Mouse (Mus musculus) limb, embryonic 13.5 days (tissue): ENCODE results near the gene 5330417C22Rik. TPM values are rescaled to one million over a fixed set of nuclear protein-coding genes. Genes with fewer than 3 reads are reported as not detected.
"Not testable (repeated sequence)": the region's sequence is repeated elsewhere in the genome, so short reads cannot be mapped to it uniquely, and the experiment has no call there.

Source experiments
- ATAC-seq: fragments of 200-750 bp; cut with Nextera tagmentation; 2 replicates; pipeline ENCODE4 v1.8.0; 2017; ENCODE audit warnings: low read depth, moderate number of reproducible peaks, moderate TSS enrichment; ENCODE audit not compliant: low FRiP score
- H3K27ac ChIP-seq: fragments of 300-500 bp; sonication (generic); 2 replicates; pipeline ENCODE4 v1.5.1; 2015; ENCODE audit warnings: inconsistent platforms, mild to moderate bottlenecking, moderate library complexity
- H3K27me3 ChIP-seq: fragments of 300-500 bp; sonication (generic); 2 replicates; pipeline ENCODE4 v1.6.1; 2015; ENCODE audit warnings: mild to moderate bottlenecking, inconsistent platforms
- H3K36me3 ChIP-seq: fragments of 300-500 bp; sonication (generic); 2 replicates; pipeline ENCODE4 v1.6.1; 2015; ENCODE audit warnings: inconsistent platforms, mild to moderate bottlenecking, moderate library complexity
- H3K4me1 ChIP-seq: fragments of 300-500 bp; sonication (generic); 2 replicates; pipeline ENCODE4 v1.6.1; 2015; ENCODE audit warnings: inconsistent platforms
- H3K4me2 ChIP-seq: fragments of 300-500 bp; sonication (generic); replicated peaks from 2 replicates; pipeline ENCODE4 v1.6.1; 2015; ENCODE audit warnings: inconsistent platforms, mild to moderate bottlenecking, moderate library complexity
- H3K4me3 ChIP-seq: fragments of 300-500 bp; sonication (generic); 2 replicates; pipeline ENCODE4 v1.5.1; 2015; ENCODE audit warnings: moderate library complexity, mild to moderate bottlenecking, inconsistent platforms
- H3K9ac ChIP-seq: fragments of 300-500 bp; sonication (generic); 2 replicates; pipeline ENCODE4 v1.6.1; 2015; ENCODE audit warnings: mild to moderate bottlenecking, inconsistent platforms
- H3K9me3 ChIP-seq: fragments of 300-500 bp; sonication (generic); 2 replicates; pipeline ENCODE4 v1.6.1; 2016; ENCODE audit warnings: inconsistent platforms
- WGBS: fragments of 180-500 bp; shearing (Covaris S2); methylation state at CpG from one replicate; pipeline ENCODE4 v1.1.7; 2015; 5-methylcytosine and 5-hydroxymethylcytosine counted together
- polyA plus RNA-seq: library from polyadenylated mRNA; unstranded; fragments of >200 nt; fragmentation: Nextera tagmentation; extraction: Ambion mirVana; gene quantifications from 2 replicates; pipeline ENCODE4 v1.2.1, GENCODE M21; 2015

5330417C22Rik gene
- polyA plus RNA-seq, 1 experiment from 2014 or later = 1.0 TPM

DNA sequence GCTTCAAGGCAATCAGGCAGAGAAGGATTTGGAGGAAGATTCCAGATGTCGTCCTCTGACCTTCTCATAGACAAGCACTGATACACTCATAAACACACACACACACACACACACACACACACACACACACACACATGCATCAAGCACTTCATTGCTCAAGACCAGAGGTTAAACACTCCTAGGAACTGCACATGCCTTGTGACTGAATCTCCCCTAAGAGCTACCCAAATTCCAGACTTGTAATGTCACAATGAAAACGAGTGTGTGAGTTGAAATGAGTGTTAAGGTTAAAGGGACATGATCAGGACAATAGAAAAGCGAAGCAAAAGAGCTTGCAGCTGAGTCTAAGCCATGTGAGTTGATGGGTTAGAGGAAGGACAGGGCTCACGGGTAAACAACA lies 18.1 kb downstream of the 5330417C22Rik start:
- ATAC-seq = no peak
- no peaks in the 10 kb centered on the region for H3K27me3 ChIP-seq
- no peak overlapping the region for H3K4me2 ChIP-seq
- 58% methylated on average over 4 of the region's 4 CpGs for WGBS
- no peak overlapping the region for H3K9ac ChIP-seq
- H3K9me3 ChIP-seq = no peaks in the 10 kb centered on the region
- H3K36me3 ChIP-seq = no peaks in the 10 kb centered on the region
- no peaks in the 10 kb centered on the region for H3K4me1 ChIP-seq
- H3K27ac ChIP-seq = no peak overlapping the region
- H3K4me3 ChIP-seq = no peak overlapping the region

DNA sequence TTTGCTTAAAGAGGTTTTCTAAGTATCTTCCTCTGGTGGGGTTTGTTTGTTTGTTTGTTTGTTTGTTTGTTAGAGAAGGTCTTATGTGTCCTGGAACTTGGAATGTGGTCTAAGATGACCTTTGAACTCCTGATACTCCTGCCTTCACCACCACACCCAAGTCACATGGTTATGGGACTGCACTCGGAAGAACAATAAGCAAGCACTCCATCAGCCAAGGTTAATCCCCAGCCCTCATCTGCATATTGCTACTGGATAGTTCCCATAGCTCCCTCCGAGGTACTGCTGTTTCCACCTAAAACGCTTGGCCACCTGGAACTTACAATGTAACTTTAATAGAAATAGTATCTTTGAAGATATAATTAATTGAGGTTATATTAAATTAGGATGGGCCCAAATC lies 22.9 kb downstream of the 5330417C22Rik start:
- Histone ChIP-seq H3K4me3 (no peak overlapping the region), H3K9ac (no peak overlapping the region), H3K36me3 (no peaks in the 10 kb centered on the region), H3K4me2 (no peak overlapping the region), H3K27ac (no peak overlapping the region), H3K27me3 (no peaks in the 10 kb centered on the region; the same call in 1 of the 2 replicates), H3K4me1 (peaks cover 26% of the 10 kb centered on the region), H3K9me3 (no peaks in the 10 kb centered on the region)
- WGBS = 75% methylated on average over 3 of the region's 3 CpGs
- ATAC-seq = no peak

DNA sequence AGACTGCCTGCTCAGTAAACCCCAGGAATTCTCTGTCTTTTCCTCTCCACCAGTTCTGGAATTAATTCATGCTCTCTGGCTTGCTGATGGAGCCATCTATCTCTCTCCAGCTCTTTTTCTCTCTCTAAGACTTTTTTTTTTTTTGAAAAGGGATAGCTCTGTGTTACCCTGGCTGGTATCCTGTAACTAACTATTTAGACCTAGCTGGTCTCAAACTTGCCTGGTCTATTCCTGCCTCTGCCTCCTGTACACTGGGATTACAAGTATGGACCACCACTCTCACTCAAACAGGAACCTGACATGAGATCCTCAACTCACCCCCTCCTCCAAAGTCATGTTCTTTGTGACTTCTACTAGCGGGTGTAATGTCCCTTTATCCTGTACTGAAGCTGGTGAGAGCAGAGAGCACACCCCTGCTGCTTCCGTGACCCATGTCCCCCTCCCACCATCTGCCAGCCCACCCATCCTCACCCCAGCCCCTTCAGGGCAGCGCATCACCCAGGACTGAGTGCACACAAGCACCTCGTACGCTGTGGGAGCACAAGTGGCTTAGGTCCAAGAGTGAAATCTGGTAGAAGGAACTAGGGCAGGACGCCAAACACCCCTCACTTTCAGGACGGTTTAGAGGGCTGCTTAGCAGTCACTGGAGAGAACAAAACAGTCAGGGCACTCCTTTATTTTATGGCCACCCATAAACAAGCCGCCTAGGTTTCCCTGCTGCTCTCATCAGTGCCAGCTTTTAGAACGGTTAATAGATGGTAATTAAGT lies 25.4 kb downstream of the 5330417C22Rik start:
- 8% methylated on average over 9 of the region's 9 CpGs for WGBS
- H3K27ac ChIP-seq = 0 out of 2 replicates have a peak overlapping the region, but pooled peaks have one; percentile 28
- no peaks in the 10 kb centered on the region; the same call in 1 of the 2 replicates for H3K27me3 ChIP-seq
- no peak for ATAC-seq
- no peak overlapping the region for H3K9ac ChIP-seq
- H3K9me3 ChIP-seq = no peaks in the 10 kb centered on the region
- H3K36me3 ChIP-seq = no peaks in the 10 kb centered on the region
- H3K4me2 ChIP-seq = peak overlapping the region; percentile 46
- H3K4me1 ChIP-seq = peaks cover 33% of the 10 kb centered on the region
- H3K4me3 ChIP-seq = no peak overlapping the region

DNA sequence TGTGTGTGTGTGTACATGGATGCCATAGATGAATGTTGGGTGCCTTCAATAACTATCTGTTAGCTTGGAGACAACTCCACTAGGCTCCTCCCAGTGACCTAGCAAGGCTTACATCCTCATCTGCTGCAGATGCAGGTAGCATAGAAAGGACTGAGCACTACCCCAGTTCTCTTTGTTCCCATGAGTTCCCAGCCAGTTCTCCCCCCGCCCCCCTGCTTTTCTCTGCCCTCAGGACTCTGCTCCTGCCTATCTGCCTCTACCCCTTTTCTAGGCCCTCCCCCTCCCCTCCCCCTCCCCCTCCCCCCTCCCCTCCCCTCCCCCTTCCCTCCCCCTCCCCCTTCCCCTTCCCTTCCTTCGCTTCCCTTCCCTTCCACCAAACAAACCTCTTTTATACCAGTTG lies 26.2 kb downstream of the 5330417C22Rik start:
- no peak overlapping the region for H3K27ac ChIP-seq
- ATAC-seq = no peak

DNA sequence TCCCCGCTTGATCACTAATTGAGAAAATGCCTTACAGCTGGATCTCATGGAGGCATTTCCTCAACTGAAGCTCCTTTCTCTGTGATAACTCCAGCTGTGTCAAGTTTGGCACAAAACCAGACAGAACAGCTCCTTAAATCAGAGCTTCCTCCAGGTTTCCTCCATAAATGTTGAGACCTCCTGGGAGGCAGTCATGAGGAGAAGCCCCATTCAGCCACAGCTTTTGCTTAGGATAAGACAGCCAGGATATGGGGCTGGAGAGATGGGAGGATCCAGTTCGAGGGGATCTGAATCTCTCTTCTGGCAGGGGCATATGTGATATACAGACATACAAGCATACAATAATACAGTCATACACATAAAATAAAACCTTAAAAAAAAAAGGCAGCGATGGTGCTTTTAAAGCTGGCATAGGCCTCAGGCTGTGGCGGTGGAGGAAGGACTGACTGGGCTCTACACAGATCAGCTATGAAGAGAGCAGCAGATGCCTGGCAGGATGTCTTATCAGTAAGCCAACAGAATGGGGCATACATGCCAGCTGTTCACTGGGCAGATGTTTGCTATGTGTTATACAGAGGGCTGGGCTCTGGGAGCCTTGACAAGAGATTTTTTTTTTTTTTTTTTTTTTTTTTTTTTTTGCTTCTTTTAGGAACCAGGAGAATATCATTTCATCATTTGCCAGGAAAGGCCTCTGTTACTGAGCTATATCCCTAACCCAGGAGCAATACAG lies 27.4 kb downstream of the 5330417C22Rik start:
- Histone ChIP-seq H3K4me2 (no peak overlapping the region), H3K27me3 (no peaks in the 10 kb centered on the region; the same call in 1 of the 2 replicates), H3K36me3 (no peaks in the 10 kb centered on the region), H3K4me3 (no peak overlapping the region), H3K9ac (no peak overlapping the region), H3K9me3 (no peaks in the 10 kb centered on the region), H3K27ac (no peak overlapping the region), H3K4me1 (peaks cover 33% of the 10 kb centered on the region)
- peak; percentile 62; the same call in 1 of the 2 replicates for ATAC-seq
- WGBS = 45% methylated on average over 4 of the region's 4 CpGs

More for the DNA sequence above, 26.2 kb downstream of the 5330417C22Rik start:
- no peaks in the 10 kb centered on the region for H3K36me3 ChIP-seq
- H3K27me3 ChIP-seq = no peaks in the 10 kb centered on the region; the same call in 1 of the 2 replicates
- H3K9ac ChIP-seq = no peak overlapping the region
- no CpG with 5 or more reads among the region's 2 CpGs for WGBS
- H3K4me1 ChIP-seq = peaks cover 33% of the 10 kb centered on the region
- H3K4me2 ChIP-seq = no peak overlapping the region
- H3K9me3 ChIP-seq = no peaks in the 10 kb centered on the region
- H3K4me3 ChIP-seq = no peak overlapping the region

DNA sequence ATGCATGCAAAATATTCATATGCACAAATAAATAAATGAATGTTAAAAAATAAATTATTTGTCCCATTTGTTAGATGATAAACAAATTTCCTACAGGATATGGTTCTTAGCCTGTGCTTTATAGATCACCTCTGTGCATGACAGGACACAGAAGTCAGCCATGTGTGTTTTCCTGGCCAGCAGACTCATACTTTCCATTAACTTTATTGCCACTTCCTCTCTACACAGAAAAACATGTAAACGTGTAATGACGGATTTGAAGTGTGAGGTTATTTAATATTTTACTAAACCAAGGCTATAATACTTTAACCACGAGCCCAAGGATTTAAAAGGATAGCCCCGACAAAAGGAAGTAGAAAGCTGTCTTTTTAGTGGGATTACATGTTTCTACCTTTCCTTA lies 32.4 kb downstream of the 5330417C22Rik start:
- no peak overlapping the region for H3K9ac ChIP-seq
- WGBS = 41% methylated on average over 4 of the region's 4 CpGs
- peaks cover 21% of the 10 kb centered on the region for H3K4me1 ChIP-seq
- H3K27ac ChIP-seq = no peak overlapping the region
- no peaks in the 10 kb centered on the region for H3K9me3 ChIP-seq
- no peak overlapping the region for H3K4me2 ChIP-seq
- H3K36me3 ChIP-seq = no peaks in the 10 kb centered on the region
- no peak overlapping the region for H3K4me3 ChIP-seq
- no peaks in the 10 kb centered on the region for H3K27me3 ChIP-seq
- ATAC-seq = no peak

DNA sequence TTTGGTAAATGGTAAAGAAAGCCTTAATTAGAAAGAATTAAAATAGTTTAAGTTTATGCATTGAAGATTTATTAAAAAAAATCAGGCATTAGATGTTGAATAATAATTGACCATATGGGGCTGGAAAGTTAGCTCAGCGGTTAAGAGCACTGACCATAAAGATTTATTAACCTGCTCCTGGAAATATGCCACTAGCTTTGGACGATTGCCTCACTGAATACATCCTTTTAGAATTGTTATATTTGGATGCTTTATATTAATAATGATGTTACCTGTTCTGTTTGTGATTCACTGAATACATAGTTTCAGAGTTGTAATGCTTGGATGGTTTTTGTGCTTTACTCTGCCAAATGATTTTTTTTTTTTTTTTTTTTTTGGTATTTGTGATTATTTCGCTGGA lies 34.9 kb downstream of the 5330417C22Rik start:
- peaks cover 10% of the 10 kb centered on the region for H3K4me1 ChIP-seq
- H3K36me3 ChIP-seq, H3K9me3 ChIP-seq, H3K9ac ChIP-seq, H3K4me2 ChIP-seq, H3K4me3 ChIP-seq, H3K27ac ChIP-seq, ATAC-seq: not testable (repeated sequence)
- H3K27me3 ChIP-seq = peaks cover 13% of the 10 kb centered on the region; the same call in 1 of the 2 replicates
- WGBS = 55% methylated on average over 3 of the region's 3 CpGs

DNA sequence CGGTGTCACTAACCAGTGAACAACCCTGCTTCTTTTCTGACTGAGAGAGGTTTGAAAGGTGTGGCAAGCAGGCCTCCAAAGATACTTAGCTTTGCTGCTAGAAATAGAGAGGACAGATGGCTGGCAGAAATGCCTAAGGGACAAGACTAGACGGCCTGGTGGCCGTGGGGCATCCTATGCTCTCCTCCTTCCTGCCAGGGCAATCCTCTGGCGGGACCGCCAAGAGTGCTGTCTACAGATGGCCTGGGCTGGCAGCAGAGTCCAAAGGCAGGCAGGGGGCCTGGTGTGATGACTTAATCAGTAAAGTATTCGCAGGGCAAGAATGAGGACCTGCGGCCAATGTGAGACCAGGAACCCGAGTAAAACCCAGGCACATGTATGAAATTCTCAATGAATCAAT lies 36.5 kb downstream of the 5330417C22Rik start:
- peaks cover 16% of the 10 kb centered on the region for H3K4me1 ChIP-seq
- no peak for ATAC-seq

DNA sequence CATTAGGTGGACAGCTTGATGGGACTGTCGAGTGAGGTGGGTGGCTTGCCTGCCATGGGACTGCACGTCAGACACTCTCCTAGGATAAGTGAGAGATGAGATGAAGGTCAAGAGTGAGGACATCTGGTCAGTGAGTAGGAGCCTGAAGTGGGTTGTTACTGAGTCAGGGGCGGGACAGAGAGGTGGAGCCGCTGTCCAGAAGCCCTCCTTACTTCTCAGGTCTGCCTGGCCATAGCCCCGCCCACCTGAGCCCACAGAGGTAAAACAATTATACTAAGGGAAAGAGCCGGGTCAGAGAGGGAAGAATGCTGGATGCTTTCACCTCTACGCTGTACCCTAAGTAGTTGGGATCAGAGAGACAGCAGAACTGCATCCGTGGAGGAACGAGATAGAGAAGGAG lies 38.7 kb downstream of the 5330417C22Rik start:
- Histone ChIP-seq H3K4me1 (peaks cover 16% of the 10 kb centered on the region), H3K4me2 (no peak overlapping the region), H3K27me3 (peaks cover 13% of the 10 kb centered on the region; the same call in 1 of the 2 replicates), H3K9ac (no peak overlapping the region), H3K36me3 (no peaks in the 10 kb centered on the region), H3K9me3 (no peaks in the 10 kb centered on the region), H3K4me3 (no peak overlapping the region), H3K27ac (no peak overlapping the region)
- 43% methylated on average over 9 of the region's 9 CpGs for WGBS
- ATAC-seq = no peak

More for the DNA sequence above, 36.5 kb downstream of the 5330417C22Rik start:
- Histone ChIP-seq H3K4me2 (no peak overlapping the region), H3K9me3 (no peaks in the 10 kb centered on the region), H3K27ac (no peak overlapping the region), H3K27me3 (peaks cover 13% of the 10 kb centered on the region; the same call in 1 of the 2 replicates), H3K36me3 (no peaks in the 10 kb centered on the region), H3K9ac (no peak overlapping the region), H3K4me3 (no peak overlapping the region)
- WGBS = 68% methylated on average over 8 of the region's 8 CpGs

DNA sequence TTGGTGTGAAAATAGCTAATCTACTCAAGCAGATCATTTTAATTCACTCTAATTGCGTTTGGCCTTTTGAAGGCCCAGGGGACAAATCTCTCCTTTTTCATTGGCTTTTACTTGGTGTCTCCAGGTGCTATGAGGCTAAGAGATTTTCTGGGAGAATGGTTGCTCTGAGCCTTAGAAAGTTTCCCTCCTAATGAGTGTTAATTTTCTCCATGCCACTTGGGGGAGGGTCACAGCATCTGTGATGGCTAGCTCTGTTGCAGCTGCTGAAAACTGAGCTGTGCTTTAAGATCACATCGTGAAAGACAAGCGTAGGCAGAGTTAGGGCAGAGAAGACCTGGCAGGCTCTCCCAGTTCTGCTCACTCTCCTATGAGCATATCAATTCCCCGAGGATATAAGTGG lies 40.9 kb downstream of the 5330417C22Rik start:
- H3K4me1 ChIP-seq = peaks cover 10% of the 10 kb centered on the region
- H3K4me2 ChIP-seq = no peak overlapping the region
- H3K27ac ChIP-seq = no peak overlapping the region
- H3K27me3 ChIP-seq = peaks cover 17% of the 10 kb centered on the region; the same call in 1 of the 2 replicates
- H3K4me3 ChIP-seq = no peak overlapping the region
- H3K9me3 ChIP-seq = no peaks in the 10 kb centered on the region
- H3K9ac ChIP-seq = no peak overlapping the region
- WGBS = 31% methylated on average over 4 of the region's 4 CpGs
- H3K36me3 ChIP-seq = no peaks in the 10 kb centered on the region
- no peak for ATAC-seq

DNA sequence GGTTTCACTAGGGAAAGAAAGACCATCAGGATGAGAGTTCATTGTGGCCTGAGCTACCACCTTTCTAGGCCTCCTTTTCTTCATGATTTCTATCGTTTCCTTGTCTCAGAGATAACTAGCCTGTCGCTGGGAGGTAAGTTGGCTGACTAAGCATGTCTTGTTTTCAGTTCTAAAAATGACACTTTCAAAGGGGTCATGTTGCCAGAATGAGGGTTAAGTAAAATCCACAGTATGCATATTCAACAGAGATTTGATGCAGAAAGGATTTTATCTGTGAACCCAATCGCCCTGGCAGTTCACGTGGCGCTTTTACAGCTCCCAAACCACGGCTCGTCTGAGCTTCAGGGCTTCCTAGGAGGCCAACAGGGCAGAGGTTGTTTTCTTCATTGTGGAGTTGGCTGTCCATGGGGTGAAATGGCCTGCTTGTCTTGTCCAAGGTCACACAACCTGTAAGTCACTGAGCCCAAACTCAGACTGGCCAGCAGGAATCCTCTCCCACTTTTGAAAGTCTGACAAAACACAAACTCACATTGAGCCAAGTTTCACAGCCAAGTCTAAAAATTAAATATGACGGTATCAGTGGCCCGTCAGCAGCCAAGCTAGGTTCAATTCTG lies 41.4 kb downstream of the 5330417C22Rik start:
- Histone ChIP-seq H3K9me3 (no peaks in the 10 kb centered on the region), H3K9ac (no peak overlapping the region), H3K27ac (no peak overlapping the region), H3K4me3 (no peak overlapping the region), H3K36me3 (no peaks in the 10 kb centered on the region), H3K27me3 (peaks cover 17% of the 10 kb centered on the region; the same call in 1 of the 2 replicates), H3K4me1 (peaks cover 9% of the 10 kb centered on the region; the same call in 1 of the 2 replicates), H3K4me2 (no peak overlapping the region)
- no peak for ATAC-seq
- 67% methylated on average over 9 of the region's 9 CpGs for WGBS

DNA sequence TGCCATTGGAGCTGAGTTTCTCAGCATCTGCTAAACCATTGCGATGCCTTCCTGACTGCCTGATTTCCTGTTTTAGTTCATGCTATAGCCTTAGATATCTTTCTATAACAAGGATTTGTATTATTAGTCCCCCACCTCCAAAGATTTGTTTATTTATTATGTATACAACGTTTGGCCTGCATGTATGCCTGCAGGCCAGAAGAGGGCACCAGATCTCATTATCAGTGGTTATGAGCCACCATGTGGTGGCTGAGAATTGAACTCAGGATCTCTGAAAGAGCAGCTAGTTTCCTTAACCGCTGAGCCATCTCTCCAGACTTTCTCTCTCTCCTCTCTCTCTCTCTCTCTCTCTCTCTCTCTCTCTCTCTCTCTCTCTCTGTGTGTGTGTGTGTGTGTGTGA lies 46.4 kb downstream of the 5330417C22Rik start:
- ATAC-seq = no peak
- no peak overlapping the region for H3K4me3 ChIP-seq
- H3K36me3 ChIP-seq = no peaks in the 10 kb centered on the region
- no peaks in the 10 kb centered on the region for H3K9me3 ChIP-seq
- 0 out of 2 replicates have a peak, but pooled peaks cover 4% of the 10 kb centered on the region for H3K27me3 ChIP-seq
- 45% methylated on average over 3 of the region's 3 CpGs for WGBS
- no peaks in the 10 kb centered on the region for H3K4me1 ChIP-seq
- no peak overlapping the region for H3K27ac ChIP-seq
- no peak overlapping the region for H3K4me2 ChIP-seq
- no peak overlapping the region for H3K9ac ChIP-seq
